Mouse (Mus musculus): Measurements from ENCODE around the gene Tex26. TPM values are rescaled to one million over a fixed set of nuclear protein-coding genes. Genes with fewer than 3 reads are reported as not detected.
A peak's percentile ranks its signal among the peaks of the same experiment; 100 is the strongest.

The Tex26 gene
- polyA plus RNA-seq (2012; rRNA removed): 0.67 and 0.78 TPM in 2 replicates

- DNase-seq (ENCODE audit: extremely low spot score in 1 of 2, low spot score in 1 of 2): peak in 1 of 2 experiments; percentile 71
These were observed at the start of gene Tex26 for GRCm38 (mm10) chr5:149439531-149440179. Gene Tex26 (plus strand): TSS chr5:149439660.

- DNase-seq (ENCODE audit: extremely low spot score in 1 of 2, low spot score in 1 of 2): no peak
These were observed 47.7 kb upstream of the Tex26 start for GRCm38 (mm10) chr5:149391574-149392375.

- DNase-seq (ENCODE audit: extremely low spot score in 1 of 2, low spot score in 1 of 2): no peak
These were observed 47.0 kb upstream of the Tex26 start for GRCm38 (mm10) chr5:149392420-149392988.

DNA sequence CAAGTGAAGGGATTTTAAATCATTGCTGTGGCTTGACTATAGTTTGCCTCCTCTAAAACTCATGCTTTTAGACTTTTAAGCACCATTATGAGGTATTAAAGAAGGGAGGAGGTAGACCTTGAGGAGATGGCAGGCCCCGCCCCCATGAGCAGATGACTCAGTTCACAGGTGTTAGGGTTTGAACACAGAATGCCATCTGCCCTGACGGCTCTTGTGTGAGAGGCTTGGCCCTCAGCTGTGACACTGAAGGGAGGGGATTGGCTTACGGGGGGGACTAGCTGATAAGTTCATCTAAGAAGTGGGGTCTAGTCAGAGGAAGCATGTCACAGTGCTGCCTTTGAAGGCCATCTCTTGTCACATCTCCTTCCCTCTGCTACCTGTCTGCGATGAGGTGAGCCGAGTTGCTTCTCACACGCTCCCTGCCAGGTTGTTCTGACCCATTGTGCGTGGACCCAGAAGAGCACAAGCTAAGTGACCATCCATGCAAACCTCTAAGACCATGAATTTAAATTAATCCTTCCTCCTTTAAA, 37.9 kb upstream of the Tex26 start:
- no peak for DNase-seq (ENCODE audit: extremely low spot score in 1 of 2, low spot score in 1 of 2)

DNA sequence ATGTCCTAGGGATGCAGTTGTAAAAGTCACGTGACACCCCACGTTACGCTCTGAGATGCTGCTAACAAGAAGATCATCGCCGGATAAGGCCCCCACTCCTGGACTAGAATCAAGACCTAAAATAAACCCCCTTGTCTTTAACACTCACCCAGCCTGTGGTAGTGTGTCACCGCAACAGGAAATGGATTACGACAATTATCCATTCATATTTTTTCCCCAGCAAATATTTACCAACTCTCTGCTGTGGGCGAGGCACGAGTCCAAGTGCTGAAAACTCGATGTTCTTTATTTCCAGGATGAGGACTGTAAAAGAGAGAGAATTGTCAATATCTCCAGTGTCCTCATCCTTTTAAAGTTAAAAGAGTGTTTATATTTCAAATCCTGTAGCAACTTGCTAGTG, 37.4 kb upstream of the Tex26 start:
- no peak for DNase-seq (ENCODE audit: extremely low spot score in 1 of 2, low spot score in 1 of 2)

DNA sequence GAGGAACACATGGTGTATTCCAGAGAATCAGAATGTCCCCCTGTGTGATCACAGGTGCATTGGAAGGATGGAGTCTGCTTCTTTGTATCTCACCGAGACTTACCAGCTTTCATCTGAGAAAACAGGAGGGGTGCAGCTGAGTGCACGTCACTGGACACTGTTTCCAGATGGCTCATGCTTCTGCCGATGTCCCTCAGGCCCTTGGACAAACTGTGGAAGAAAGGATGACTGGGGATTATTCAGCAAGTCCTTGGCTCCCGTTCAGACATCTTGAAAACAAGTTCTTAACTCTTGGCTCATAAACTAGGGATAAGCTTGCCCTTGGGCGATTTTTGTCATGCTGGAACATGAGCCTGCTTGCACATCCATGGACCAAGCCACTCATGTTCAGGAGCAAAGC, 36.1 kb upstream of the Tex26 start:
- no peak for DNase-seq (ENCODE audit: extremely low spot score in 1 of 2, low spot score in 1 of 2)

DNA sequence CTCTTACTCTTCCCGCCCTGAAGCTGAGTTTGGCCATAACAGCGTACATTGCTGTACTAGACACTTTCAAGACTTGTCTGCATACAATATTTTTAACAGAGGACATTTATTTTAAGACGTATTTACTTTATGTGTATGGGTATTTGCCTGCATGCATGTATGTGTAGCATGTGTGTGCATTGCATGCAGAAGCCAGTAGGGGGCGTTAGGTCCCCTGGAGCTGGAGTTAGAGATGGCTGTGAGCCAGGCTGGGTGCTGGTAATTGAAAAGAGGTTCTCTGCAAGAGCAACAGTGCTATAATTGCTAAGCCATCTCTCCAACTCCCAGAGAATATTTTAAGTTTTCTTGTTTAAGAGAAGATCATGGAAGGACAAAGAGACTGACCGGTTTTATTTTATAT, 34.8 kb upstream of the Tex26 start:
- DNase-seq (ENCODE audit: extremely low spot score in 1 of 2, low spot score in 1 of 2): no peak

DNA sequence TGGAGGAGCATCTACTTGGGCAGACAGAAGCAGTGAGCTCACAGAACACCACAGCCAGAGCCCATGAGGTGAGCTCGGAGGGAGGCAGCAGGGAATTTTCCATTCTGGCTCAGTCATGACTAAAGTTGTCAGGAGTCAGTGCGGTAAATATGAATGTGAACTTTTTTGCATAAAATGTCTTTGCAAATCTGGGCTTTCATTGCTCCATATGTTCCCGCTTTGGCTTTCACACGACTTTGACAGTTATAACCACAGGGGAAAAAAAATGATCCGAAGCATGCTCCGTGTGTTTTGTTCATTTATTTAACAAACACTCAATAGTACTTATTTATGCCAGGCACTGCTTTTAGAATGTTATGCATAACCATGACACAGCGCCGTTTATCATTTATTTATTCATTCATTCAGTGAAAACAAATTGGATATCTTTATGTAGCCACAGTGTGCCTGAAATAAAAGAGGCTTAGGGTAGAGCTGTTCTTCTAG, 32.6 kb upstream of the Tex26 start:
- DNase-seq (ENCODE audit: extremely low spot score in 1 of 2, low spot score in 1 of 2): peak; percentile 74 to 82

DNA sequence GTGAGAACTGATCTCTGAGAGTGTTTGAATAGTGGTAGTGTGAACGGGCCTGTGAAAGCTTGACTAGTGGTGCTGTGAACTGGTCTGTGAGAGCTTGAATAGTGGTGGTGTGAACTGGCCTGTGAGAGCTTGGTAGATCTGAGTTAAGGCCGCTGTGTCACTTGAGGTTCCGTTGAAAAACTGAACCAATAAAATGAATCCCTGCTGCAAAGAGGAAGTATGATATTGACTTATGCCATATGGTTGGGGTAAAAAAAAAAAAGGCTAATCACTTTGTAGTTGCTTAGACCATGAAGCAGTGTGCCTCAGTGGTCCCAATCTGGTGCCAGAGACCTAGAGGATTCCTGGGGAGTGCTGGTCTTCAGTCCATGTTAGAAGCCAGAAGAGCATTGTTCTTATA, 30.0 kb upstream of the Tex26 start:
- no peak for DNase-seq (ENCODE audit: extremely low spot score in 1 of 2, low spot score in 1 of 2)

DNA sequence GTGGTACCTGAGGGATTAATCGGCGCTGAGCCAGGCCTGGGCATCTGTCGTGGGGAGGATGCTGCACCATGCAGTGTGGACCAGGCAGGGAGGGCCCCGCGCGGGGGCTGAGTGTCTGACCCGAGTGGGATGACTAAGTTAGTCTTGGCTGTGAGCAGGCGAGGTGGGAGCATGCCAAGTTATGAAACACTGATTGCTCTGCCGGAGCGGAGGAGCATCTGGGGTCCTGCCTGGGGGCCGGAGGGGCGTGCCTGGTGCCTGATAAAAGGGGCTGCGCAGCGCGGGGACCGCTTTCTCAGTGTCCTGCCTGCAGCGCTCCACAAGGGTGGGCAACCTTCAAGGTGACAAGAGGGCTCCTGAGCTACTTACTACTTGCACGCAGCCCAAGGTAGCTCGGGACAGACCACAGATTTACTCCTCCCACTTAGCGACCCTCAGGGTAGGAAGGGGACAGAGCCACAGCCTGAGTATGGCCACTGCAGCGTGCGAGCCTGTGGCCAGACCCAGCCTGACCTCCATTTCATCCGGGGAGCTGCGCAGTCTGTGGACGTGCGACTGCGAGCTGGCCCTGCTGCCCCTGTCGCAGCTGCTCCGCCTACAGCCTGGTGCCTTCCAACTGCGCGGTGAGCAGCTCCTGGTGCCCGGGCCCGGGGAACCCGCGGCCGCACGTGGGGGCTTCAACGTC, 27.8 kb upstream of the Tex26 start, which contains the start of gene Medag:
Medag (plus strand) TSS at position 241 of the 685 bp plus-strand sequence.
- DNase-seq (ENCODE audit: extremely low spot score in 1 of 2, low spot score in 1 of 2): peak; percentile 50 to 81

DNA sequence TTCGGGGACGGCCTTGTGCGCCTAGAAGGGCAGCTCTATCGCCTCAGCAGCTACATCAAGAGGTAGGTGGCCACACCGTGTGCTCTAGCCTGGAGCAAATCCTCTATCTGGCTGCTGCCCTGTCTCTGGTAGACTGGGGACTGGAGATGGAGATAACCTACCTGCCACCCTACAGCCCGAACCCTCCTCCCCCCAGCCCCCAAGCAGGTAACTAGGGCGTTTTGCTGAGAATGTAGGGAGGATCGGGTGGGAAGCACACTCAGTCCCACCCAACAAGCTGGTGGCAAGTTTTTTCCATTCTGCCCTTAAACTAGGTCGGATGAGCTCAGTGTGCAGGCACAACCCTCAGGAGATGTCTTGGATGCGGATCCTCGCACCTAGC, 27.3 kb upstream of the Tex26 start:
- peak in 1 of 2 experiments; percentile 23 for DNase-seq (ENCODE audit: extremely low spot score in 1 of 2, low spot score in 1 of 2)

GRCm38 (mm10) chr5:149412671-149413070, 26.8 kb upstream of the Tex26 start:
- no peak for DNase-seq (ENCODE audit: extremely low spot score in 1 of 2, low spot score in 1 of 2)

GRCm38 (mm10) chr5:149414369-149415167, 24.9 kb upstream of the Tex26 start:
- no peak for DNase-seq (ENCODE audit: extremely low spot score in 1 of 2, low spot score in 1 of 2)

DNA sequence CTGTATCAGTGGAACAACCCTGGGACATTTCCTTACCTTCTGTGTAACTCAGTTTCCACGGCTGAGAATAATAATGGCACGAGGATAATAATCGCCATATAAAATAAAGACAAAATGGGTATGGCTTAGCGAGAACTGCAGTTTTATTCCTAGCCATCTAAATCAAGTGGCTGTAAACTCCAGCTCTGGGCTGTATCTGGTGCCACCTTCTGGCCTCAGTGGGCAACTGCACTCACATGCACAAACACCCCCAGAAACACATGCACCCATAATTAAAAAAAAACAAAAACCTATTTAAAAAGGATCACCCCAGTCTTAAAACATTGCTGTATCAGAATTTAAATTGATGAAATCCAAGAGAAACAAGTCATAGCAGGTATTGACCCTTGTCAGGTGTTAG, 22.1 kb upstream of the Tex26 start:
- DNase-seq (ENCODE audit: extremely low spot score in 1 of 2, low spot score in 1 of 2): no peak

DNA sequence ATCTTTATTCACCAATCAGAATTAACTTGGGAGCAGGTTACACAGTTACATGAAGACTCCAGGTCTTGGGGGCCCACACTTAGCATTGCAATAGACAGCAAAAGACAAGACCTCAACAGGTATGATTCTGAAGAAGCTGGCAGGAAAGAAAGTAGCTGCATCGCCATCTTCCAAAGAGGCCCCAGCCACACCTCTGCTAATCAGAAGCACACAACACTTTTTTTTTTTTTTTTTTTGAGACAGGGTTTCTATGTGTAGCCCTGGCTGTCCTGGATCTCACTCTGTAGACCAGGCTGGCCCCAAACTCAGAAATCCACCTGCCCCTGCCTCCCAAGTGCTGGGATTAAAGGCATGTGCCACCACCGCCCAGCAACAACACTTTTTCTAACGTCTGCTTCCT, 12.9 kb upstream of the Tex26 start:
- no peak for DNase-seq (ENCODE audit: extremely low spot score in 1 of 2, low spot score in 1 of 2)

DNA sequence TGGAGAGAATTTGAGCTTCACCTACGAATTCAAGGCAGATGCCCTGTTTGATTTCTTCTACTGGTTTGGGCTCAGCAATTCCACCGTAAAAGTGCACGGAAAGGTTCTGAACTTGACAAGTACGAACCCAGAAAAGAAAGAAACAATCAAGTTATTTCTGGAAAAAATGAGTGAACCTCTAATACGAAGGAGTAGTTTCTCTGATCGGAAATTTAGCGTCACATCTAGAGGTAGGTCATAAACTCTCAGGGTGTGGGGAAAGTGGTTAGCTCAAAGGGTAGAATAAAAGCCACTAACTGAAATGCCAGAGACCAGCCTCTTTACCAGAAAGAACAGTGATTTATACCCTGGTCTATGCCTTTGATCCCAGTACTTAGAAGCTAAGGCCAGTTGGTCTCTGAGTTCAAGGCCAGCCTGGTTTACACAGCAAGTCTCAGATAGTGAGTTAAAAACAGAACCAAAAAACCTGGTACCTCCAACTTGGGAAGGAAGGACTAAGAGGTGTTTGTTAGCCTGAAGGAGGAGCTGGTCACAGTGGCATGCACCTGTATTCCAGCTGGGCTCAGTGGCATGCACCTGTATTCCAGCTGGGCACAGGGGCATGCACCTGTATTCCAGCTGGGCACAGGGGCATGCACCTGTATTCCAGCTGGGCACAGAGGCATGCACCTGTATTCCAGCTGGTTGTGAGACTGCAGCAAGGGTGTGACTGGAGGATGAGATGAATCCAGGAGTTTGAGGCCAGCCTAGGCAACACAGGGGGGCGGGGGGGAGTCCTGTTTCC, 12.0 kb upstream of the Tex26 start:
- DNase-seq (ENCODE audit: extremely low spot score in 1 of 2, low spot score in 1 of 2): no peak

- no peak for DNase-seq (ENCODE audit: extremely low spot score in 1 of 2, low spot score in 1 of 2)
These were observed 11.1 kb upstream of the Tex26 start for GRCm38 (mm10) chr5:149428347-149428746.

- no peak for DNase-seq (ENCODE audit: extremely low spot score in 1 of 2, low spot score in 1 of 2)
These were observed 10.6 kb upstream of the Tex26 start for GRCm38 (mm10) chr5:149428810-149429255.

GRCm38 (mm10) chr5:149429541-149429940, 9.9 kb upstream of the Tex26 start:
- DNase-seq (ENCODE audit: extremely low spot score in 1 of 2, low spot score in 1 of 2): no peak

Data from frontal cortex, adult 2 months (tissue).